Mouse (Mus musculus): ENCODE measurements at regions not wholly inside any gene's neighbourhood (a gene's known extent, or its start where the extent isn't known, plus 50 kb on each side); places are given as distances from the start of the nearest gene placed in this dataset.
"Not testable (repeated sequence)": the region's sequence is repeated elsewhere in the genome, so short reads cannot be mapped to it uniquely, and the experiment has no call there.

GRCm38 (mm10) chr12:113597163-113597562 is 53.5 kb downstream of the Adam6a start:
- not testable (repeated sequence) for DNase-seq (ENCODE audit: low read depth in 2 of 2, low spot score in 2 of 2)

- peak in 1 of 2 experiments; percentile 20 for DNase-seq (ENCODE audit: low read depth in 2 of 2, low spot score in 2 of 2)
Observed at GRCm38 (mm10) chr12:113610924-113611323, 67.2 kb downstream of the Adam6a start.

GRCm38 (mm10) chr12:113625221-113625620 is 81.5 kb downstream of the Adam6a start:
- not testable (repeated sequence) for DNase-seq (ENCODE audit: low read depth in 2 of 2, low spot score in 2 of 2)

- not testable (repeated sequence) for DNase-seq (ENCODE audit: low read depth in 2 of 2, low spot score in 2 of 2)
Observed at GRCm38 (mm10) chr12:113630803-113631202, 87.1 kb downstream of the Adam6a start.
